Mouse (Mus musculus) neural tube, embryonic 10.5 days (tissue): ENCODE results near the gene Vmn1r25.
"Not testable (repeated sequence)": the region's sequence is repeated elsewhere in the genome, so short reads cannot be mapped to it uniquely, and the experiment has no call there.

Experiments used
- DNase-seq: peaks from one replicate; pipeline ENCODE4 v3.0.0-alpha.2; 2017; ENCODE audit warnings: low spot score; ENCODE audit errors: extremely low spot score

The Vmn1r25 gene

GRCm38 (mm10) chr6:57980710-57981109 is at the start of gene Vmn1r25:
TSS of gene Vmn1r25 (minus strand) at chr6:57980810.
- no peak for DNase-seq

- DNase-seq = not testable (repeated sequence)
These were observed 36.9 kb upstream of the Vmn1r25 start for GRCm38 (mm10) chr6:58017478-58017877.

GRCm38 (mm10) chr6:58015059-58015458 is 34.4 kb upstream of the Vmn1r25 start, which contains the start of gene Vmn1r26:
TSS of gene Vmn1r26 (minus strand) at chr6:58015159.
- no peak for DNase-seq

- not testable (repeated sequence) for DNase-seq
These were observed 19.2 kb downstream of the Vmn1r25 start, which contains the start of gene Vmn1r24 for GRCm38 (mm10) chr6:57961403-57961802. TSS of gene Vmn1r24 (minus strand) at chr6:57961503.
